Mouse (Mus musculus): ENCODE measurements around the gene Slc38a3.
A peak's percentile ranks its signal among the peaks of the same experiment; 100 is the strongest.

Gene Slc38a3

GRCm38 (mm10) chr9:107669480-107669945 is at the start of gene Slc38a3:
TSS of gene Slc38a3 (minus strand) at chr9:107669530.
- DNase-seq (ENCODE audit: low spot score), result no peak

GRCm38 (mm10) chr9:107716951-107717350 is 47.6 kb upstream of the Slc38a3 start:
- DNase-seq (ENCODE audit: low spot score), result no peak

GRCm38 (mm10) chr9:107715632-107716031 is 46.3 kb upstream of the Slc38a3 start:
- DNase-seq (ENCODE audit: low spot score), result no peak

- no peak for DNase-seq (ENCODE audit: low spot score)
Observed at GRCm38 (mm10) chr9:107714221-107714952, 45.1 kb upstream of the Slc38a3 start.

GRCm38 (mm10) chr9:107709697-107710483 is 40.6 kb upstream of the Slc38a3 start, which contains the start of gene Sema3f:
TSS of gene Sema3f (minus strand) at chr9:107710475.
- DNase-seq (ENCODE audit: low spot score), result peak; percentile 57

- no peak for DNase-seq (ENCODE audit: low spot score)
Observed at GRCm38 (mm10) chr9:107709096-107709696, 39.9 kb upstream of the Slc38a3 start.

- no peak for DNase-seq (ENCODE audit: low spot score)
Observed at GRCm38 (mm10) chr9:107708439-107709095, 39.2 kb upstream of the Slc38a3 start.

GRCm38 (mm10) chr9:107707701-107708438 is 38.5 kb upstream of the Slc38a3 start:
- DNase-seq (ENCODE audit: low spot score), result no peak

GRCm38 (mm10) chr9:107706781-107707211 is 37.5 kb upstream of the Slc38a3 start:
- no peak for DNase-seq (ENCODE audit: low spot score)

- no peak for DNase-seq (ENCODE audit: low spot score)
Observed at GRCm38 (mm10) chr9:107703337-107704122, 34.2 kb upstream of the Slc38a3 start.

- no peak for DNase-seq (ENCODE audit: low spot score)
Observed at GRCm38 (mm10) chr9:107702606-107703185, 33.4 kb upstream of the Slc38a3 start.

GRCm38 (mm10) chr9:107701594-107701993 is 32.3 kb upstream of the Slc38a3 start:
- DNase-seq (ENCODE audit: low spot score), result no peak

- DNase-seq (ENCODE audit: low spot score), result no peak
Observed at GRCm38 (mm10) chr9:107700114-107700571, 30.8 kb upstream of the Slc38a3 start.

- DNase-seq (ENCODE audit: low spot score), result no peak
Observed at GRCm38 (mm10) chr9:107699376-107699980, 30.1 kb upstream of the Slc38a3 start.

- no peak for DNase-seq (ENCODE audit: low spot score)
Observed at GRCm38 (mm10) chr9:107698611-107699190, 29.4 kb upstream of the Slc38a3 start.

GRCm38 (mm10) chr9:107697811-107698521 is 28.6 kb upstream of the Slc38a3 start:
- no peak for DNase-seq (ENCODE audit: low spot score)

- no peak for DNase-seq (ENCODE audit: low spot score)
Observed at GRCm38 (mm10) chr9:107696845-107697610, 27.7 kb upstream of the Slc38a3 start.

GRCm38 (mm10) chr9:107696106-107696479 is 26.8 kb upstream of the Slc38a3 start:
- DNase-seq (ENCODE audit: low spot score), result no peak

Data from T-cell, adult 2 months (primary cell).